Mouse (Mus musculus) myocyte (in vitro differentiated cells): ENCODE measurements at regions not wholly inside any gene's neighbourhood (a gene's known extent, or its start where the extent isn't known, plus 50 kb on each side); places are given as distances from the start of the nearest gene placed in this dataset.
A peak's percentile ranks its signal among the peaks of the same experiment; 100 is the strongest.

Source experiments
- H3K27me3 ChIP-seq: one replicate; pipeline ENCODE4 v1.6.1; 2011; ENCODE audit not compliant: control insufficient read depth, insufficient read depth, insufficient read length
- H3K36me3 ChIP-seq: one replicate; pipeline ENCODE4 v1.6.1; 2011; ENCODE audit not compliant: control insufficient read depth, insufficient read depth
- H3K4me2 ChIP-seq: one replicate; pipeline ENCODE4 v1.6.1; 2011; ENCODE audit warnings: low read depth, control low read depth
- H3K4me3 ChIP-seq: one replicate; pipeline ENCODE4 v1.5.1; 2011; ENCODE audit warnings: mild to moderate bottlenecking, control low read depth, moderate library complexity
- H3K79me2 ChIP-seq: one replicate; pipeline ENCODE4 v1.6.1; 2011; ENCODE audit not compliant: control insufficient read depth, insufficient read depth
- H3ac ChIP-seq: one replicate; pipeline ENCODE4 v1.6.1; 2011; ENCODE audit not compliant: control insufficient read depth, insufficient read length
- CEBPB ChIP-seq: IDR thresholded peaks from 2 replicates; pipeline ENCODE4 v1.6.1; 2011; ENCODE audit warnings: mild to moderate bottlenecking, moderate library complexity; ENCODE audit not compliant: poor library complexity, insufficient read depth, severe bottlenecking
- E2F4 ChIP-seq: IDR thresholded peaks from one replicate; pipeline ENCODE4 v1.6.1; 2011; ENCODE audit warnings: mild to moderate bottlenecking, control low read depth, moderate library complexity; ENCODE audit not compliant: insufficient read depth
- MAX ChIP-seq: IDR thresholded peaks from one replicate; pipeline ENCODE4 v1.6.1; 2011; ENCODE audit warnings: low read depth, mild to moderate bottlenecking, control low read depth
- MYOD1 ChIP-seq, 3 experiments: IDR thresholded peaks; one replicate each; pipeline ENCODE4 v1.6.1; 2011; ENCODE audit warnings: control low read depth in 2 of 3, low read depth in 2 of 3, mild to moderate bottlenecking in 2 of 3, moderate library complexity in 1 of 3; ENCODE audit not compliant: insufficient read length in 2 of 3, control insufficient read depth in 1 of 3
- MYOG ChIP-seq, 3 experiments: IDR thresholded peaks; one replicate each; pipeline ENCODE4 v1.6.1; 2011; ENCODE audit warnings: control low read depth in 2 of 3, low read depth in 2 of 3, mild to moderate bottlenecking in 2 of 3; ENCODE audit not compliant: insufficient read length in 2 of 3, control insufficient read depth in 1 of 3, insufficient read depth in 1 of 3
- POLR2A ChIP-seq: IDR thresholded peaks from one replicate; pipeline ENCODE4 v1.6.1; 2011; ENCODE audit warnings: low read depth, mild to moderate bottlenecking, control low read depth, moderate library complexity; ENCODE audit not compliant: insufficient read length
- POLR2AphosphoS2 ChIP-seq: IDR thresholded peaks from one replicate; pipeline ENCODE4 v1.6.1; 2011; ENCODE audit warnings: low read depth, control low read depth; ENCODE audit not compliant: insufficient read length
- REST ChIP-seq: IDR thresholded peaks from one replicate; pipeline ENCODE4 v1.6.1; 2011; ENCODE audit warnings: mild to moderate bottlenecking, control low read depth, moderate library complexity; ENCODE audit not compliant: insufficient read depth, insufficient read length
- SRF ChIP-seq: IDR thresholded peaks from one replicate; pipeline ENCODE4 v1.6.1; 2011; ENCODE audit warnings: low read depth; ENCODE audit not compliant: control insufficient read depth, insufficient read length
- TCF12 ChIP-seq: IDR thresholded peaks from one replicate; pipeline ENCODE4 v1.6.1; 2011; ENCODE audit warnings: mild to moderate bottlenecking, control low read depth; ENCODE audit not compliant: poor library complexity, insufficient read depth, severe bottlenecking
- TCF3 ChIP-seq: IDR thresholded peaks from one replicate; pipeline ENCODE4 v1.6.1; 2011; ENCODE audit warnings: low read depth, control low read depth; ENCODE audit not compliant: insufficient read length
- USF1 ChIP-seq: IDR thresholded peaks from one replicate; pipeline ENCODE4 v1.6.1; 2011; ENCODE audit warnings: low read depth, mild to moderate bottlenecking, control low read depth, moderate library complexity

DNA sequence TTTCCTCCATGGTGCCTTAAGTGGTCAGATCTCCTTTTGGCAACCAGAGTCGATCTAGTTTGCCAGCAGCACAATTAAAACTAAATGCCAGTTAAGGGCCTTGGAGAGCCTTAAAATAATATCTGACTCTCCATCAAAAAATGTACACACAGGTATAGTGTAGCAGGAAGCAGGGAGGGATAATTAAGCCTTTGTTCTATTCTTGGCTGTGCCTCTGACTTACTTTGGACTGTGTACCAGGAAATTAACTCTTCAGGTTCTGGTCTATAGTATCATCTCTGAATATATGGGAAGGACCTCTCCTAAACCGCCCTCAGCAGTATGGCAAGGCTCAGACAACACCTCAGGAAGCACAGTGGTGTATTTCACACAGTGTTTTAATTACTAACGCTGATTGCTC is 133.0 kb downstream of the Erv3 start:
- Histone ChIP-seq H3K36me3 (no peaks in the 10 kb centered on the region), H3K4me3 (no peak overlapping the region), H3K79me2 (no peaks in the 10 kb centered on the region), H3ac (no peak overlapping the region), H3K27me3 (no peaks in the 10 kb centered on the region), H3K4me2 (no peak overlapping the region)
- TF ChIP-seq MAX = no peak
- no peak for TF ChIP-seq TCF12
- no peak for TF ChIP-seq E2F4
- no peak for TF ChIP-seq POLR2A
- TF ChIP-seq TCF3 = no peak
- no peak for TF ChIP-seq USF1
- TF ChIP-seq REST = no peak
- no peak for TF ChIP-seq MYOG (IDR thresholded peaks at IDR 0.05; ENCODE audit: control insufficient read depth in 1 of 3, insufficient read depth in 1 of 3, insufficient read length in 2 of 3, low read depth in 2 of 3)
- TF ChIP-seq SRF = no peak
- TF ChIP-seq POLR2AphosphoS2 = no peak
- no peak for TF ChIP-seq CEBPB
- TF ChIP-seq MYOD1 (IDR thresholded peaks at IDR 0.05; ENCODE audit: control insufficient read depth in 1 of 3, insufficient read length in 2 of 3, low read depth in 2 of 3) = no peak

DNA sequence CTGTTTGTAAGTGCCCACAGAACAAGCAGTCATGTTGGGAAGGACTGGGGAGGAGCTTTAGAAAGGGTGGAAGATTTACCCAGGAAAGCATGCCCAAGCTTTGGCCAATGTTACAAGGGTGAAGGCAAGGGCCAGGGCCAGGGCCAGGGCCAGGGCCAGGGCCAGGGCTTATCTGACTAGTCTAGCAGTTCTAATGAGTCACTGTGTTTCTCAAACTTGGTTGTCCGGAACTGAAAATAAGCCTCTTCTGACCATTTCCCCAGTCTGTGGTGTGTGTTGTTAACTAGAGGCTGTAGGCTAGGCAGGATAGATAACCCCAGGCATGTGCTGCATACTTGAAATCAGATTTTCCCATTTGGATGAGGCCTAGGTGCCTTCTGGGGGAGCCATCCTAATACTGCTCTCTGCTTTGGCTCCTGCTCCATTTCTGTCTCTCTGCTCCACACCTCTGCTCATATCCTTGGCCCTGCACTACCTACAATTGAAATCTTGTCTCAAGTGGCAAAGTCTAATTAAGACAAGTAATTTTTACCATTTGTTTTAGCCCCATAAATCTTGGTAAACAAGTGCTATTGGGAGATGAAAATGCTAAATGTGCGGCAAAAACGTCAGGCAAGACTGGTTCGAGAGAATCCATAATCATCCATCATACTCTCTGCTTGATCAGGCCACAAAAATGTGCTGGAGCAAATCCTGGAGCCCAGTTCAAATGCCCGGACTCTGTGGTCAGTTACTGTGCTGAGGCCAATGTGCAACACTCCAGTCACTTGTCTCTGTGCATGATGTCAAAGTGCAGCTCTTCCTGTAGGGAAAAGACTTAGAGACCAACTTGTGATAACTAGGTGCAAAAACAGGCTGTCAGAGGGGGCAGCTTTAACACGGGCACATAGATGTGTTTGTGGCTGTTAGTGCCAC is 137.7 kb downstream of the Erv3 start:
- H3ac ChIP-seq = no peak overlapping the region
- H3K4me2 ChIP-seq = peak overlapping the region; percentile 63
- H3K4me3 ChIP-seq = no peak overlapping the region
- H3K27me3 ChIP-seq = no peaks in the 10 kb centered on the region
- TF ChIP-seq TCF12 = no peak
- no peak for TF ChIP-seq E2F4
- 0 out of 2 replicates have a peak, but pooled peaks have one; percentile 39 for TF ChIP-seq CEBPB
- no peaks in the 10 kb centered on the region for H3K36me3 ChIP-seq
- H3K79me2 ChIP-seq = no peaks in the 10 kb centered on the region

DNA sequence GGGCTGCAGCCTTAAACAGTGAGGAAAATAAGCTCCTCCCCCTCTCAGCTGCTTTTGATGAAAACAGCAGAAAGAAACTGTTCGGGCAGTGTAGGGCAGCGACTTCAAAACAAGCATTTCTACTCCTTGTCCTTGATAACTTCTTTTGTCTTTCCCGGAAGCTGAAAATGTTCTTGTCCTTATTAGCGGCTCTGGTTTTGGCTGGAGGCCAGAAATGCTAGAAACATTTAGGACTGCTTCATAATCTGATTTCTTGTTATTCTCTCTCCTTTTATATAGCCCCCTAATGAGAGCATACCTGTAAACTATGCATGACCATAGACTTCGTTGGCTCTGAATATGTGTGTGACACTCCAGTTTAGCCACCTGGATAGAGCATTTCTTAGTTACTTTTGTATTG is 142.0 kb downstream of the Erv3 start:
- TF ChIP-seq TCF3 (no peak), CEBPB (no peak), TCF12 (no peak), SRF (no peak), MYOD1 (IDR thresholded peaks at IDR 0.05; ENCODE audit: control insufficient read depth in 1 of 3, insufficient read length in 2 of 3, low read depth in 2 of 3) (no peak), USF1 (no peak), POLR2AphosphoS2 (no peak), MAX (no peak), E2F4 (no peak), REST (no peak), MYOG (IDR thresholded peaks at IDR 0.05; ENCODE audit: control insufficient read depth in 1 of 3, insufficient read depth in 1 of 3, insufficient read length in 2 of 3, low read depth in 2 of 3) (no peak), POLR2A (no peak)
- Histone ChIP-seq H3K79me2 (no peaks in the 10 kb centered on the region), H3K36me3 (no peaks in the 10 kb centered on the region), H3K27me3 (no peaks in the 10 kb centered on the region), H3ac (no peak overlapping the region), H3K4me3 (no peak overlapping the region), H3K4me2 (no peak overlapping the region)

DNA sequence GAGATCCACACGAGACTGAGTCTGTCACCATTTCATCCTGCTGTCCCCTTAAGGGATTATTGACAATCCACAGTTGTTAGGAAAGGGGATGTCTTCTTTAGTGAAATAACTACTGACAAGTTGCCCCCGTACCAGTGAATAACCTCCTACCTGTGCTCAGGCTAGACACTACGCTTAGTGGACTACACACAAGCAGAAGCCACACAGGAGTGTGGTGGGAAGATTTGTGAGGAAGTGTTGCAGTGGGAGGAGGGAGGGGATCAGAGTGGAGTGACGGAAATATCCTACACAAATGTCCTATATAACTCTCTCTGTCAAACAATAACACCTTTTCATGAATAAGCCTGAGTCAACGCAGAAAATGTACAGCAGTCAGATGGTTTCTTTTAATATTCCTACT is 142.7 kb downstream of the Erv3 start:
- Histone ChIP-seq H3K4me3 (no peak overlapping the region), H3K79me2 (no peaks in the 10 kb centered on the region), H3ac (no peak overlapping the region), H3K36me3 (no peaks in the 10 kb centered on the region), H3K27me3 (no peaks in the 10 kb centered on the region), H3K4me2 (no peak overlapping the region)
- no peak for TF ChIP-seq POLR2A
- TF ChIP-seq TCF12 = no peak
- no peak for TF ChIP-seq USF1
- no peak for TF ChIP-seq E2F4
- TF ChIP-seq CEBPB = no peak
- TF ChIP-seq SRF = no peak

DNA sequence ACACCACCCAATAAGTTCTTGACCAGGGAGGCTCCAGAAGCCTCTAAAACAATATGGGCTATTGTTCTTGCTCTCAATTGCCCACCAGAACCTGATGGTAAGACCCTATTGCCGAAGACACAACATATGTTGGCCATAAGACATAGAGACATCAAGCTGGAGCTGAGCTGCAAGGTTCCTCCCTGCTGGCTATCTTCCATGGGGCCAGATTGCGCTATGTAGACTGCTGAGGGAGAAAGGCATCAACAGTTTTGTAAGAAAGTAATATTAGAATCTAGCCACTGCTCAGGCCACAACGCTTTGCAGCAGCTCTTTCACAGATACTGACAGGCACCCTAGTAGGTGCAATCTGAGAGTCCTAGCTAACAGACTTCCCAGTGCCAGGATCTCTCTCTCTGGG is 144.2 kb downstream of the Erv3 start:
- Histone ChIP-seq H3K36me3 (no peaks in the 10 kb centered on the region), H3K4me3 (no peak overlapping the region), H3ac (no peak overlapping the region), H3K79me2 (no peaks in the 10 kb centered on the region), H3K27me3 (no peaks in the 10 kb centered on the region), H3K4me2 (no peak overlapping the region)
- TF ChIP-seq MYOD1 (IDR thresholded peaks at IDR 0.05; ENCODE audit: control insufficient read depth in 1 of 3, insufficient read length in 2 of 3, low read depth in 2 of 3) = no peak
- TF ChIP-seq TCF3 = no peak
- no peak for TF ChIP-seq POLR2A
- TF ChIP-seq SRF = no peak
- no peak for TF ChIP-seq MYOG (IDR thresholded peaks at IDR 0.05; ENCODE audit: control insufficient read depth in 1 of 3, insufficient read depth in 1 of 3, insufficient read length in 2 of 3, low read depth in 2 of 3)
- no peak for TF ChIP-seq POLR2AphosphoS2
- no peak for TF ChIP-seq MAX
- TF ChIP-seq REST = no peak
- TF ChIP-seq CEBPB = no peak
- no peak for TF ChIP-seq TCF12
- TF ChIP-seq E2F4 = no peak
- no peak for TF ChIP-seq USF1
